Mouse (Mus musculus) liver, adult (tissue): ENCODE results near the gene Xpot.

Experiments
- GATA4 ChIP-seq: IDR thresholded peaks from 2 replicates; pipeline ENCODE4 v1.6.1; 2014; ENCODE audit warnings: mild to moderate bottlenecking, low read length; ENCODE audit not compliant: insufficient replicate concordance

Gene Xpot

GRCm38 (mm10) chr10:121569796-121570195 lies 56.3 kb downstream of the Xpot start:
- TF ChIP-seq GATA4, result no peak

DNA sequence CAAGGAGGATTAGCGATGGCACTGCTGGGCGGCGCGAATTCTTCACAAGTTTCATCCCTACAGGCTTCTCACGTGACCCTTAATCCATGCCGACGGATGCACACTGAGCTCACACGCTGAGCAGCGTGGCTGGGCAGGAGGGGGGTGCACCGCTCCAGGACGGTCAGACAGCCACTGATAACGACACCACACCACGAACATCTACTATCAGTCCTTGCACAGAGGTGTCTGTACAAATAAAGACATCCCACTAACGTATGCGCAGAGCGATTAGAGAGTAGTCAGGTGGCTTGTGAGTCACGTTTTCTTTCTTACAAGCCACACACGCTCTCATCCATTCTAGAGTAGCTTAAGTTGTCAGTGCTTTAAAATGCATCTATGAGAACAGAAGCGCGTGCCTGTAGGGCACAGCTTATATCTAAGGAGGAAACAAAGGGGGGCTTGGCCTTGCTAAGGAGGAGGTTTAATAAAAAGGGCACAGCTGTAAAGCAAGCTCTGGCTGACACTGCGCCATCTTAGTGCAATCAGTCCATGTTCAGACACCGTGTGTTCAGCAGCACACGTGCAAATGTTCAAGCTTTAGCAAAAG lies 57.0 kb downstream of the Xpot start:
- no peak for TF ChIP-seq GATA4

GRCm38 (mm10) chr10:121568534-121568933 lies 57.6 kb downstream of the Xpot start:
- TF ChIP-seq GATA4, result no peak

GRCm38 (mm10) chr10:121568026-121568425 lies 58.1 kb downstream of the Xpot start:
- TF ChIP-seq GATA4, result no peak

- no peak for TF ChIP-seq GATA4
Measured at GRCm38 (mm10) chr10:121564447-121564846, 61.7 kb downstream of the Xpot start.

DNA sequence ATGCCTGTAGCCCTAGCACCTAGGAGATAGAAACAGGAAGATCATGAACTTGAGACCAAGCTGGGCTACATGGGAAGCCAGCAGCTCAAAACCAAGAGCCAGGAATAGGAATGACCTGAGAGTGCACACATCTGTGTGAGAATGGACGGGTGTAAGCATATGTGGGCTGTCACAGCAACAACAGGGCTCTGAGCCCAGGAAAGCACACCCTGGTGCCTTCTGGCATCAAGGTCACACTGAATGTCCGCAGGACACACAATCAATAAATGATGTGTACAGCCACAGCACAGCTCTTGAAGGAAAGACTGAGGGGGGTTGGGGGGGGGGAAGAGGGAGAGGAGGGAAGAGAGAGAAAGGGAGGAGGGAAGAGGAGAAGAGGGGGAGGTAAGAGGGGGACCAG lies 67.9 kb downstream of the Xpot start:
- no peak for TF ChIP-seq GATA4

DNA sequence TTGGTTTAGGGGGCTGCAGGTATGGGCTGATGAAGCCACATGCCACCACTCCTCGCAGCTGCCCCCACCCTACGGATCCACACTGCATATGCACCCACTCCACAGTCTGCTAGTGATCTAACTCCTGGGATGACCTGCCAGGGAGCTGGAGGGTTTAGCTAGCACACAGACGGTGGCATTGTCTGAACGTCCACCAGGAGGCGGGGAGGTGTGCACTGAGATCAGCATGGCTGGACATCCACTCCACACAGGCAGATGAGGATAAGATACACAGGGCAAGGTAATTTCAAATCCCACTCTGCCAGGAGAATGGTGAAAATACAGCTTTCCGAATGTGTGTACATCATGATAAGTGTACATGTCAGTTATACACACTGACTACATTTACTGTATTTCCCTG lies 69.9 kb downstream of the Xpot start:
- no peak for TF ChIP-seq GATA4

- TF ChIP-seq GATA4, result no peak
Measured at GRCm38 (mm10) chr10:121550334-121550733, 75.8 kb downstream of the Xpot start.

DNA sequence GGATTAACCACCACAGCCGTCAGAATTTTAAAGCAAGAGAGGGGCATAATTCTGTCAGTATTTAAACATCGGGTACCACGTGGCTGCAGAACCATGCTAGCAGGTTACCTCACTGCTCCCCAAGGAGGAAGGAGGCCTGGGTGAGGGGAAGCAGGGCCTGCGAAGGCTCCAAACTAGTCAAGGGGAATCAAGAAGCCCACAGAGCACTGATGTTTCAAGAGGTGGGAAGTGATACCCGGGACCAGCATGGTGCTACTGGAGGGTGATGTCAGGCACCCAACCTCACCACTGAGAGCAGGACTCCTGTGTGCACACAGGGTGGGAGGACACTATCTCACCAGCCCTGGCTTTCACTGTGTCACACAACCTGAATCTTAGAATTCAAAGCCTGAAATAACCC lies 76.5 kb downstream of the Xpot start:
- TF ChIP-seq GATA4, result no peak

DNA sequence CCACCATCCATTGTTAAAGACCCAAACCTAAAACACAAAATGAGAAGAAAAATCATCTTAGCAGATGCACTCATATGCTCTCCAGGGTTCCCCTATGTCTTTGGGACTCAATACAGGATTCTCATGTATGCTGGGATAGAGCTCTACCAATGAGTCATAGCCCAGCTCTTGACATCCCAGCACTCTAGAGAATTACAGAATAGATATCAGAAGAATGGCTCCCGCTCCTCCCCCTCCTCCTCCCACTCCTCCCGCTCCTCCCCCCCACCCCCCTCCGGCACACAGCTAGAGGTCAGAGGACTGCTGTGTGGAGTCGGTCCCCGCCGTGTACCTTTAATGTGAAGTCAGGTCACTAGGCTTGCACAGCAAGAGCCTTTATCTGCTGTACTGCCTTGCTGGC lies 79.0 kb downstream of the Xpot start:
- TF ChIP-seq GATA4, result no peak

GRCm38 (mm10) chr10:121543577-121543976 lies 82.6 kb downstream of the Xpot start:
- no peak for TF ChIP-seq GATA4

GRCm38 (mm10) chr10:121542156-121542555 lies 84.0 kb downstream of the Xpot start:
- TF ChIP-seq GATA4, result no peak
